Mouse (Mus musculus) myocyte (in vitro differentiated cells): ENCODE data around the gene Plk1. TPM values are rescaled to one million over a fixed set of nuclear protein-coding genes. Genes with fewer than 3 reads are reported as not detected.
A peak's percentile ranks its signal among the peaks of the same experiment; 100 is the strongest.

Experiments
- H3K27me3 ChIP-seq: one replicate; pipeline ENCODE4 v1.6.1; 2011; ENCODE audit not compliant: control insufficient read depth, insufficient read depth, insufficient read length
- H3K36me3 ChIP-seq: one replicate; pipeline ENCODE4 v1.6.1; 2011; ENCODE audit not compliant: control insufficient read depth, insufficient read depth
- H3K4me2 ChIP-seq: one replicate; pipeline ENCODE4 v1.6.1; 2011; ENCODE audit warnings: low read depth, control low read depth
- H3K4me3 ChIP-seq: one replicate; pipeline ENCODE4 v1.5.1; 2011; ENCODE audit warnings: mild to moderate bottlenecking, control low read depth, moderate library complexity
- H3K79me2 ChIP-seq: one replicate; pipeline ENCODE4 v1.6.1; 2011; ENCODE audit not compliant: control insufficient read depth, insufficient read depth
- H3ac ChIP-seq: one replicate; pipeline ENCODE4 v1.6.1; 2011; ENCODE audit not compliant: control insufficient read depth, insufficient read length
- CEBPB ChIP-seq: IDR thresholded peaks from 2 replicates; pipeline ENCODE4 v1.6.1; 2011; ENCODE audit warnings: mild to moderate bottlenecking, moderate library complexity; ENCODE audit not compliant: poor library complexity, insufficient read depth, severe bottlenecking
- E2F4 ChIP-seq: IDR thresholded peaks from one replicate; pipeline ENCODE4 v1.6.1; 2011; ENCODE audit warnings: mild to moderate bottlenecking, control low read depth, moderate library complexity; ENCODE audit not compliant: insufficient read depth
- MAX ChIP-seq: IDR thresholded peaks from one replicate; pipeline ENCODE4 v1.6.1; 2011; ENCODE audit warnings: low read depth, mild to moderate bottlenecking, control low read depth
- MYOD1 ChIP-seq, 3 experiments: IDR thresholded peaks; one replicate each; pipeline ENCODE4 v1.6.1; 2011; ENCODE audit warnings: control low read depth in 2 of 3, low read depth in 2 of 3, mild to moderate bottlenecking in 2 of 3, moderate library complexity in 1 of 3; ENCODE audit not compliant: insufficient read length in 2 of 3, control insufficient read depth in 1 of 3
- MYOG ChIP-seq, 3 experiments: IDR thresholded peaks; one replicate each; pipeline ENCODE4 v1.6.1; 2011; ENCODE audit warnings: control low read depth in 2 of 3, low read depth in 2 of 3, mild to moderate bottlenecking in 2 of 3; ENCODE audit not compliant: insufficient read length in 2 of 3, control insufficient read depth in 1 of 3, insufficient read depth in 1 of 3
- POLR2A ChIP-seq: IDR thresholded peaks from one replicate; pipeline ENCODE4 v1.6.1; 2011; ENCODE audit warnings: low read depth, mild to moderate bottlenecking, control low read depth, moderate library complexity; ENCODE audit not compliant: insufficient read length
- POLR2AphosphoS2 ChIP-seq: IDR thresholded peaks from one replicate; pipeline ENCODE4 v1.6.1; 2011; ENCODE audit warnings: low read depth, control low read depth; ENCODE audit not compliant: insufficient read length
- REST ChIP-seq: IDR thresholded peaks from one replicate; pipeline ENCODE4 v1.6.1; 2011; ENCODE audit warnings: mild to moderate bottlenecking, control low read depth, moderate library complexity; ENCODE audit not compliant: insufficient read depth, insufficient read length
- SRF ChIP-seq: IDR thresholded peaks from one replicate; pipeline ENCODE4 v1.6.1; 2011; ENCODE audit warnings: low read depth; ENCODE audit not compliant: control insufficient read depth, insufficient read length
- TCF12 ChIP-seq: IDR thresholded peaks from one replicate; pipeline ENCODE4 v1.6.1; 2011; ENCODE audit warnings: mild to moderate bottlenecking, control low read depth; ENCODE audit not compliant: poor library complexity, insufficient read depth, severe bottlenecking
- TCF3 ChIP-seq: IDR thresholded peaks from one replicate; pipeline ENCODE4 v1.6.1; 2011; ENCODE audit warnings: low read depth, control low read depth; ENCODE audit not compliant: insufficient read length
- USF1 ChIP-seq: IDR thresholded peaks from one replicate; pipeline ENCODE4 v1.6.1; 2011; ENCODE audit warnings: low read depth, mild to moderate bottlenecking, control low read depth, moderate library complexity
- polyA plus RNA-seq: library from polyadenylated mRNA; unstranded; fragments of >200 nt; fragmentation: generic; extraction: Trizol; gene quantifications from one replicate; pipeline ENCODE4 v1.2.1, GENCODE M21; 2012; ENCODE audit warnings: missing spikeins

Plk1 gene
- polyA plus RNA-seq, 1 experiment = 57.8 TPM

DNA sequence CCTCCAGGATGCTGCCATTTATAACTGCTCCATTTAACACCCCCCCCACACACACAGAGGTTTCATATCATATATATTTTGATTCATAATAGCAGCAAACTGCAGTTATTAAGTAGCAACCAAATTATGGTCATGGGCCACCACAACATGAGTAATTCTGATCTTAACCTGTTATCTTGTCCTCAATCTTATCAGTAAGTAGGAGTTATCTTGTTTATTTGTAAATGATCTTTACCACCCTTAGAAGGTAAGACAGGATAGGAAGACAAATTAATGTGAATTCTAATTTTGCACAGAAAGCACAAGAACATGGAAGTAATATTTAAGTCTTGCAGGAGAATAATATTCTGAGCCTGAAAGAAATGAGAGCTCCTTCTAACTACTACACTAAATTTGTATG is 27.4 kb upstream of the Plk1 start:
- Histone ChIP-seq H3K4me2 (peak overlapping the region; percentile 82), H3ac (no peak overlapping the region), H3K36me3 (peaks cover 17% of the 10 kb centered on the region), H3K27me3 (no peaks in the 10 kb centered on the region), H3K4me3 (peak overlapping the region; percentile 70), H3K79me2 (peaks cover 27% of the 10 kb centered on the region)
- TF ChIP-seq MYOD1 (IDR thresholded peaks at IDR 0.05; ENCODE audit: control insufficient read depth in 1 of 3, insufficient read length in 2 of 3, low read depth in 2 of 3) = no peak
- no peak for TF ChIP-seq POLR2AphosphoS2
- TF ChIP-seq REST = no peak
- no peak for TF ChIP-seq MAX
- no peak for TF ChIP-seq TCF12
- no peak for TF ChIP-seq USF1
- no peak for TF ChIP-seq SRF
- TF ChIP-seq TCF3 = no peak
- no peak for TF ChIP-seq E2F4
- TF ChIP-seq MYOG (IDR thresholded peaks at IDR 0.05; ENCODE audit: control insufficient read depth in 1 of 3, insufficient read depth in 1 of 3, insufficient read length in 2 of 3, low read depth in 2 of 3) = no peak
- no peak for TF ChIP-seq CEBPB
- no peak for TF ChIP-seq POLR2A

GRCm38 (mm10) chr7:122132497-122133337 is 26.5 kb upstream of the Plk1 start, which contains the start of the genes Palb2 and Dctn5:
Palb2 (minus strand) TSS chr7:122132985.
Dctn5 (plus strand) TSS chr7:122133041.
- H3K27me3 ChIP-seq = no peaks in the 10 kb centered on the region
- H3K79me2 ChIP-seq = peaks cover 27% of the 10 kb centered on the region
- TF ChIP-seq TCF12 (no peak), USF1 (no peak), MYOG (IDR thresholded peaks at IDR 0.05; ENCODE audit: control insufficient read depth in 1 of 3, insufficient read depth in 1 of 3, insufficient read length in 2 of 3, low read depth in 2 of 3) (peak in 1 of 3 experiments; percentile 18), E2F4 (peak; percentile 98), MYOD1 (IDR thresholded peaks at IDR 0.05; ENCODE audit: control insufficient read depth in 1 of 3, insufficient read length in 2 of 3, low read depth in 2 of 3) (peak in 1 of 3 experiments; percentile 7), POLR2AphosphoS2 (peak; percentile 83), REST (no peak), CEBPB (no peak), SRF (peak; percentile 91), POLR2A (peak; percentile 89)
- peak within 1 kb of the TSS; percentile 70 for H3K4me3 ChIP-seq
- peak within 1 kb of the TSS; percentile 82 for H3K4me2 ChIP-seq
- H3K36me3 ChIP-seq = peaks cover 25% of the 10 kb centered on the region
- peak within 1 kb of the TSS; percentile 80 for H3ac ChIP-seq

DNA sequence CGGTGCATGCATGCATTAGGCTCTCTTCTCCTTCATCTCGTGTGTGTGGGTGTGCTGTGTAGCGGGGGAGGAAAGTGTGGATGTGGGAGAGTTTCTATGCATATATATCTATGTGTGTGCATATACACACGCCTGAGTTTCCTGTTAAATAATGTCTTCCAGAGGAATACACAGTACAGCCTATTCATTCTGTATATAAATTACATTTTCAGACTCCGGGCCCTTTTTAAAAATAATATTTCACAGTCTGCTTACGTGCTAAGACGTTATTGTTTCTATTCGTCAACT is 26.0 kb upstream of the Plk1 start:
- TF ChIP-seq E2F4 (no peak), REST (no peak), CEBPB (no peak), SRF (no peak), MYOG (IDR thresholded peaks at IDR 0.05; ENCODE audit: control insufficient read depth in 1 of 3, insufficient read depth in 1 of 3, insufficient read length in 2 of 3, low read depth in 2 of 3) (no peak), USF1 (no peak), TCF3 (no peak), POLR2AphosphoS2 (no peak), TCF12 (no peak), MYOD1 (IDR thresholded peaks at IDR 0.05; ENCODE audit: control insufficient read depth in 1 of 3, insufficient read length in 2 of 3, low read depth in 2 of 3) (no peak)
- peaks cover 27% of the 10 kb centered on the region for H3K79me2 ChIP-seq

GRCm38 (mm10) chr7:122135070-122135469 is 24.2 kb upstream of the Plk1 start:
- H3K36me3 ChIP-seq = peaks cover 27% of the 10 kb centered on the region

More for the DNA sequence above, 26.0 kb upstream of the Plk1 start:
- H3K36me3 ChIP-seq = peaks cover 25% of the 10 kb centered on the region
- peak overlapping the region; percentile 70 for H3K4me3 ChIP-seq
- H3K27me3 ChIP-seq = no peaks in the 10 kb centered on the region
- H3K4me2 ChIP-seq = peak overlapping the region; percentile 69
- H3ac ChIP-seq = peak overlapping the region; percentile 80

More at GRCm38 (mm10) chr7:122135070-122135469, 24.2 kb upstream of the Plk1 start:
- TF ChIP-seq REST (no peak), TCF12 (no peak), USF1 (no peak), MYOD1 (IDR thresholded peaks at IDR 0.05; ENCODE audit: control insufficient read depth in 1 of 3, insufficient read length in 2 of 3, low read depth in 2 of 3) (no peak), POLR2A (no peak), TCF3 (no peak), E2F4 (no peak), SRF (no peak), MAX (no peak), MYOG (IDR thresholded peaks at IDR 0.05; ENCODE audit: control insufficient read depth in 1 of 3, insufficient read depth in 1 of 3, insufficient read length in 2 of 3, low read depth in 2 of 3) (no peak), POLR2AphosphoS2 (no peak), CEBPB (no peak)
- Histone ChIP-seq H3K79me2 (peaks cover 27% of the 10 kb centered on the region), H3ac (no peak overlapping the region), H3K4me3 (no peak overlapping the region), H3K27me3 (no peaks in the 10 kb centered on the region), H3K4me2 (no peak overlapping the region)
